Mouse (Mus musculus): ENCODE data around the gene Mab21l3. TPM values are rescaled to one million over a fixed set of nuclear protein-coding genes. Genes with fewer than 3 reads are reported as not detected.

The Mab21l3 gene
- polyA plus RNA-seq (2012; rRNA removed), result 0.78 and 1.4 TPM in 2 replicates

DNA sequence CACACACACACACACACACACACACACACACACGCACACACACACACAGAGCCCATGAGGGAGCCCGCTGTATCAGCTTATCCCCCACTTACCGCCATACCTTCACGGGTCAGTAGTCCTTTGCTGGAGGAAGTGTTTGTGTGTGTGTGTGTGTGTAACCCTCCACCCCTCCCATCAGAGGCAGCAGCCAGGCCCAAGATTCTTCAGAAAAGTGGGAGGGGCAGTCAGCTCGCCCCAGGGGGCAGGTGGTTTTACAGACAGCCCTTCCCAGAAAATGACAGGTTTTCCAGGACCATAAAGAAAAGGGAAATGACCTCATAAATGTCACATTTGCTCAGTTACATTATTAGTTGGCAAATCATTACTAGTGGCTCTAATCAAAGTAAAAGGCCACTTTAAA lies at the start of gene Mab21l3:
Gene Mab21l3 (minus strand): TSS at position 144 of the 400 bp plus-strand sequence.

Other genes starting within 250 kb of the Mab21l3 start
- gene Atp1a1, start 244.3 kb downstream of the Mab21l3 start, polyA plus RNA-seq (2012; rRNA removed), result 100 and 114 TPM in 2 replicates
- 9.4 and 11.3 TPM in 2 replicates for gene Slc22a15, start 75.5 kb upstream of the Mab21l3 start, polyA plus RNA-seq (2012; rRNA removed)
- 48.5 and 64.3 TPM in 2 replicates for gene Nhlh2, start 161.1 kb upstream of the Mab21l3 start, polyA plus RNA-seq (2012; rRNA removed)
- 5.1 and 16.4 TPM in 2 replicates for gene Casq2, start 237.5 kb upstream of the Mab21l3 start, polyA plus RNA-seq (2012; rRNA removed)